Mouse (Mus musculus): ENCODE results near the gene Gm20605. TPM values are rescaled to one million over a fixed set of nuclear protein-coding genes. Genes with fewer than 3 reads are reported as not detected.

Gene Gm20605
- polyA plus RNA-seq, 2 experiments, result 7.4 to 16.8 TPM

DNA sequence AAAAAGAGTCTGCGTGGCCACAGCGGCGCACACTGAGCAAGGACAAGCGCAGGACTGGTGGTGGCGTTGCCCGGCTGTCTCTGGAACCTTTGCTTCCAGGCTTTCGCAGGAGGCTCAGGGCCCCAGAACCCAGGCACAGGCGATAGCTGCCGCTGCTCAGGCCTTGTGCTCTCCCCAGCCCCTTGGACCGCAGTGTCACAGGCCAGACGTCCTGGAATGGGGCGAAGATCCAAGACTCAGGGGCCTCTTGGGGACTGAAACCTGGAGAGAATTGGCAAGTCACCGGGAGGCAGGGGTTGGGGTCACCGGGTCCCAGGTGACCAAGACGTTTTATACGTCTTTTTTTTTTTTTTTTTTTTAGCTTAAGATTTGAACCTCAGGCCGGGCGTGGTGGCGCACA lies 15.5 kb downstream of the Gm20605 start:
- H3K27me3 ChIP-seq (ENCODE audit: control insufficient read depth, insufficient read depth, low read length), result peaks cover 21% of the 10 kb centered on the region
- ATAC-seq (ENCODE audit: low FRiP score, low read depth) (no peak), DNase-seq (ENCODE audit: low spot score) (no peak)
- no peak overlapping the region for H3K27ac ChIP-seq (replicated peaks; ENCODE audit: low read depth, low read length)
- H3K4me3 ChIP-seq (replicated peaks; ENCODE audit: low read length), result peak overlapping the region; percentile 29; the same call in 1 of the 2 replicates
- H3K36me3 ChIP-seq (ENCODE audit: control insufficient read depth, insufficient read depth, low read length), result peaks cover 32% of the 10 kb centered on the region
- TF ChIP-seq POLR2A (IDR thresholded peaks at IDR 0.05; ENCODE audit: borderline replicate concordance, extremely low read depth, insufficient read depth, insufficient read length), result no peak
- 35% methylated on average over 19 of the region's 19 CpGs for WGBS
- no peaks in the 10 kb centered on the region for H3K9me3 ChIP-seq (ENCODE audit: control insufficient read depth, low read length)
- no peak overlapping the region for H3K4me2 ChIP-seq (replicated peaks; ENCODE audit: low read depth, low read length, severe bottlenecking)
- H3K9ac ChIP-seq (ENCODE audit: low read depth, low read length, severe bottlenecking), result 0 out of 2 replicates have a peak overlapping the region, but pooled peaks have one; percentile 28
- H3K4me1 ChIP-seq (ENCODE audit: control insufficient read depth, insufficient read depth, low read length), result peaks cover 24% of the 10 kb centered on the region

GRCm38 (mm10) chr5:137645091-137645651 lies 16.2 kb downstream of the Gm20605 start:
- Histone ChIP-seq H3K27ac (replicated peaks; ENCODE audit: low read depth, low read length) (no peak overlapping the region), H3K4me2 (replicated peaks; ENCODE audit: low read depth, low read length, severe bottlenecking) (peak overlapping the region; percentile 46), H3K9me3 (ENCODE audit: control insufficient read depth, low read length) (no peaks in the 10 kb centered on the region), H3K9ac (ENCODE audit: low read depth, low read length, severe bottlenecking) (peak overlapping the region; percentile 46), H3K36me3 (ENCODE audit: control insufficient read depth, insufficient read depth, low read length) (peaks cover 26% of the 10 kb centered on the region), H3K27me3 (ENCODE audit: control insufficient read depth, insufficient read depth, low read length) (peaks cover 21% of the 10 kb centered on the region), H3K4me3 (replicated peaks; ENCODE audit: low read length) (peak overlapping the region; percentile 29), H3K4me1 (ENCODE audit: control insufficient read depth, insufficient read depth, low read length) (peaks cover 30% of the 10 kb centered on the region)
- no peak for TF ChIP-seq POLR2A (IDR thresholded peaks at IDR 0.05; ENCODE audit: borderline replicate concordance, extremely low read depth, insufficient read depth, insufficient read length)
- no peak for DNase-seq (ENCODE audit: low spot score)
- 3% methylated on average over 44 of the region's 44 CpGs for WGBS
- no peak for ATAC-seq (ENCODE audit: low FRiP score, low read depth)

DNA sequence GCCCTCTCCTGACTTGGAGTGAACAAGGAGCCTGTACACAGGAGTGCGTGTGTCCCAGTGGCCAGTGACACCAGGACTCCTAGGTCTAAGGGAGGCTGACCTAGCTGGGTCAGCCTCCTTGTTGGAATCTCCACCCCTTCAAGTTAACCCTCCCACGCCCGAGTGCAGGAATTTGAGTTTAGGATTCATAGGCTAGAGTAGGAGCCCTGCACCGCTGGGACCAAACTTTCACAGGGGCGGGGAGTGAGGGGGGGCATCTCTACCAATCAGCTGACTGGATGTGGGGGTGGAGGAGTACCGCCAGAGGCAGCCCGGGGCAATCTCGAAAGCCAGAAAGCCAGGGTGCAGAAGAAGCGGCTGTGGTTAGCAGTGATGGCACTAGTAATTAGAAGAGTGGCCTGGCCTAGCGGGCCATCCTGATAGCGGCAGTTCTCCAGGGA lies 16.7 kb downstream of the Gm20605 start, which contains the start of gene Irs3:
Gene Irs3, minus strand, starts transcription at position 63 of the 440 bp plus-strand sequence.
- H3K4me1 ChIP-seq (ENCODE audit: control insufficient read depth, insufficient read depth, low read length), result peaks cover 30% of the 10 kb centered on the region
- H3K27ac ChIP-seq (replicated peaks; ENCODE audit: low read depth, low read length), result no peak within 1 kb of the TSS
- TF ChIP-seq POLR2A (IDR thresholded peaks at IDR 0.05; ENCODE audit: borderline replicate concordance, extremely low read depth, insufficient read depth, insufficient read length), result no peak
- peak within 1 kb of the TSS; percentile 46 for H3K9ac ChIP-seq (ENCODE audit: low read depth, low read length, severe bottlenecking)
- no peaks in the 10 kb centered on the region for H3K9me3 ChIP-seq (ENCODE audit: control insufficient read depth, low read length)
- ATAC-seq (ENCODE audit: low FRiP score, low read depth) (no peak), DNase-seq (ENCODE audit: low spot score) (no peak)
- peaks cover 21% of the 10 kb centered on the region for H3K27me3 ChIP-seq (ENCODE audit: control insufficient read depth, insufficient read depth, low read length)
- H3K36me3 ChIP-seq (ENCODE audit: control insufficient read depth, insufficient read depth, low read length), result peaks cover 21% of the 10 kb centered on the region
- peak within 1 kb of the TSS; percentile 29 for H3K4me3 ChIP-seq (replicated peaks; ENCODE audit: low read length)
- 21% methylated on average over 11 of the region's 11 CpGs for WGBS
- H3K4me2 ChIP-seq (replicated peaks; ENCODE audit: low read depth, low read length, severe bottlenecking), result peak within 1 kb of the TSS; percentile 46

DNA sequence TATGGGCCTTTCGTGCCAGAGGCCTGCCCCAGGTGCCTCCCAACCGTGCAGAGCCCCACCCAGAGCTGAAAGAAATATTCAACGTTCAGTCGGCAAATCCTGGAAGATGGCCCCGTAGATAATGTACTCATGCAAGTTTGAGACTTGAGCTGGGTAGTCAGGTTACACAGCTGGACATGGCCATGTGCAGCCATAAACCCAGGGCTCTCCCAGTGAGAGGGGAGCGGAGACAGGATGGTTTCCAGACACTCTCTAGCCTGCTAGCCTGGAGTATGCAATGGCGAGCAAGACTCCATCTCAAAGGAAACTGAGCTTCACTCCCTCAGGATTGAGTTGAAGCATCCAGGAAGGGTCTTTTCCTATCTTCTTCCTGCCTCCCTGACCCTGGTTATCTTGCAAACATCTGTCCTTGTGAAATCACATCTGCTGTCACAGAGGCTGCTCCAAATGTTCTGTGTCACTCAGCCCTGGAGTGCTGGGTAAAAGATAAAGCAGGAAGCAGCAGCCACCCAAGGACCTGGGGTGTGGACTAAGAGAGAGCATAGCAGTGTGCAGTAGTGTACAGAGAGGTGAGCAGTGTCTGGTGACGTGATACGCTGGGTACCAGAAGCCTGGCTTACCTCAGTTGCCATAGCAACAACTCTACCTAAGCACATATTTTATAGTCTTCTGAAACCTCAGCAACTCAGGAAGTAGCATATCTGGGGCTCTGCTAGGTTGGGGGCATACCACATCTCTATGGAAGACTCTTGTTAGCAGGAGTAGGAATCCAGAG lies 19.0 kb downstream of the Gm20605 start:
- Histone ChIP-seq H3K4me2 (replicated peaks; ENCODE audit: low read depth, low read length, severe bottlenecking) (no peak overlapping the region), H3K9me3 (ENCODE audit: control insufficient read depth, low read length) (no peaks in the 10 kb centered on the region), H3K4me1 (ENCODE audit: control insufficient read depth, insufficient read depth, low read length) (peaks cover 30% of the 10 kb centered on the region), H3K27ac (replicated peaks; ENCODE audit: low read depth, low read length) (no peak overlapping the region), H3K4me3 (replicated peaks; ENCODE audit: low read length) (no peak overlapping the region), H3K9ac (ENCODE audit: low read depth, low read length, severe bottlenecking) (no peak overlapping the region), H3K36me3 (ENCODE audit: control insufficient read depth, insufficient read depth, low read length) (peaks cover 8% of the 10 kb centered on the region; the same call in 1 of the 2 replicates), H3K27me3 (ENCODE audit: control insufficient read depth, insufficient read depth, low read length) (peaks cover 21% of the 10 kb centered on the region)
- TF ChIP-seq POLR2A (IDR thresholded peaks at IDR 0.05; ENCODE audit: borderline replicate concordance, extremely low read depth, insufficient read depth, insufficient read length), result no peak
- 18% methylated on average over 9 of the region's 9 CpGs for WGBS
- DNase-seq (ENCODE audit: low spot score) (no peak), ATAC-seq (ENCODE audit: low FRiP score, low read depth) (0 out of 2 replicates have a peak, but pooled peaks have one; percentile 35)

- peaks cover 18% of the 10 kb centered on the region; the same call in 1 of the 2 replicates for H3K36me3 ChIP-seq (ENCODE audit: control insufficient read depth, insufficient read depth, low read length)
- DNase-seq (ENCODE audit: low spot score), result no peak
- ATAC-seq (ENCODE audit: low FRiP score, low read depth), result no peak
- H3K4me2 ChIP-seq (replicated peaks; ENCODE audit: low read depth, low read length, severe bottlenecking), result no peak overlapping the region
- no peaks in the 10 kb centered on the region for H3K9me3 ChIP-seq (ENCODE audit: control insufficient read depth, low read length)
- peaks cover 30% of the 10 kb centered on the region for H3K4me1 ChIP-seq (ENCODE audit: control insufficient read depth, insufficient read depth, low read length)
- no peak overlapping the region for H3K4me3 ChIP-seq (replicated peaks; ENCODE audit: low read length)
- TF ChIP-seq POLR2A (IDR thresholded peaks at IDR 0.05; ENCODE audit: borderline replicate concordance, extremely low read depth, insufficient read depth, insufficient read length), result no peak
- H3K9ac ChIP-seq (ENCODE audit: low read depth, low read length, severe bottlenecking), result no peak overlapping the region
- H3K27me3 ChIP-seq (ENCODE audit: control insufficient read depth, insufficient read depth, low read length), result peaks cover 20% of the 10 kb centered on the region
- 0 out of 2 replicates have a peak overlapping the region, but pooled peaks have one; percentile 33 for H3K27ac ChIP-seq (replicated peaks; ENCODE audit: low read depth, low read length)
- 25% methylated on average over 4 of the region's 4 CpGs for WGBS
Observed at GRCm38 (mm10) chr5:137649251-137649650, 20.3 kb downstream of the Gm20605 start.
